Mouse (Mus musculus): Measurements from ENCODE around the gene Pde1a.

- no peak for TF ChIP-seq MAX (IDR thresholded peaks at IDR 0.05; ENCODE audit: low read depth)
- no peak for TF ChIP-seq POLR2A (IDR thresholded peaks at IDR 0.05; ENCODE audit: insufficient read length, low read depth)
- TF ChIP-seq CEBPB (IDR thresholded peaks at IDR 0.05; ENCODE audit: insufficient read depth, poor library complexity, severe bottlenecking): no peak
- TF ChIP-seq MYOD1 (IDR thresholded peaks at IDR 0.05; ENCODE audit: control insufficient read depth in 1 of 3, insufficient read length in 2 of 3, low read depth in 2 of 3): no peak
- no peak for TF ChIP-seq REST (IDR thresholded peaks at IDR 0.05; ENCODE audit: insufficient read depth, insufficient read length)
- TF ChIP-seq USF1 (IDR thresholded peaks at IDR 0.05; ENCODE audit: low read depth): no peak
- no peak for TF ChIP-seq TCF12 (IDR thresholded peaks at IDR 0.05; ENCODE audit: insufficient read depth, poor library complexity, severe bottlenecking)
- TF ChIP-seq TCF3 (IDR thresholded peaks at IDR 0.05; ENCODE audit: insufficient read length, low read depth): no peak
- no peak for TF ChIP-seq E2F4 (IDR thresholded peaks at IDR 0.05; ENCODE audit: insufficient read depth)
- TF ChIP-seq POLR2AphosphoS2 (IDR thresholded peaks at IDR 0.05; ENCODE audit: insufficient read length, low read depth): no peak
These were observed 162.4 kb downstream of the Pde1a start for GRCm38 (mm10) chr2:79966681-79967506.
